Mouse (Mus musculus): ENCODE results near the gene Arhgap27.
"Not testable (repeated sequence)": the region's sequence is repeated elsewhere in the genome, so short reads cannot be mapped to it uniquely, and the experiment has no call there.

The Arhgap27 gene

DNA sequence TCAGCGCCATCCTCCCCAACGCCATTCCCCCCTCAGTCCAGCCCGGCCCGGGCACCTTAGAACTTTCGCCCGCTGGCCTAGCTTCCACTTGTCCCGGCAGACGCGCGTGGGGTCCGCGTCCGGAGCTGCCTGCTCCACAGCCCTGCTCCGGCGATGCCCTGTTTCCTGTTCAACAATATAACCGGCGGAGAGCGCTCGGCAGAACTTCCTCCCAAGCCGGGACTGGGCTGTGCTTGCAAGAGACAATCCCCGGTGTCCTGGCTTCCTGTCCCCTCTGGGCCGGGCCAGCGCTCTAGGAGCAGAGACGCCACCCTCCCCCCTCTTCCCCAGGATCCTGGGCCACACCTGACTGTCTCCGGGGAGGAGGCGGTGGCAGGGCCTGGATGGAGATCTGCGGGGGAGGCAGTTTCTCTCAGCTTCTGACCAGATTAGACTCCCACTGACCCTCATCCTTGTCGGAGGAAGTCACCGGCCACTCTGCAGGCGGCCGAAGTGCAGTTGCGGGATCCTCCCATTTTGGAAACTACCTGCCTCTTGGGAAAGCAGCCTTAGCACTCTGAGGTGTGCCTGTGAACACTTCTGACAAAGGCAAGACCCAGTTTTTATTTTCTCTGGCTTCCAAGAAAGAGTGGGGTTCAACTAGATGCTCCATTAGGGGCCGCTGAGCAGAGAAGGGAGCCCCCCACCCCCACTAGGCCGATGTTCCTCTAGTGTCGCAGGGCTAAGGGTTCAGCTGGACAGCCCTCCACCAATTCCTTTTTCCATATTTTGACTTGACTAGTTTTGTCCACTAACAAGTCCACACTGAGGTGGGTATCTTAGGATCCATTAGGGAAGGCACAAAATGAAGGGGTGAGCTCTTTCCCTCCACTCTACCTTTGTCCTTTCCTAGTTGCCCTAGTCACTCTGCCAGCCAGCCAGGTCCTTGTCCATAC is at the start of gene Arhgap27:
Arhgap27 (minus strand) TSS at position 479 of the 935 bp plus-strand sequence.
- DNase-seq (ENCODE audit: low spot score in 2 of 2), result peak in 1 of 2 experiments; percentile 38

- DNase-seq (ENCODE audit: low spot score in 2 of 2), result no peak
These were observed 49.5 kb upstream of the Arhgap27 start for GRCm38 (mm10) chr11:103412950-103413423.

GRCm38 (mm10) chr11:103411981-103412949 is 48.8 kb upstream of the Arhgap27 start, which contains the start of gene Plekhm1:
TSS of gene Plekhm1 (minus strand) at chr11:103412687.
- DNase-seq (ENCODE audit: low spot score in 2 of 2), result peak; percentile 82 to 96

- no peak for DNase-seq (ENCODE audit: low spot score in 2 of 2)
These were observed 47.8 kb upstream of the Arhgap27 start for GRCm38 (mm10) chr11:103411301-103411700.

GRCm38 (mm10) chr11:103408880-103409279 is 45.4 kb upstream of the Arhgap27 start:
- no peak for DNase-seq (ENCODE audit: low spot score in 2 of 2)

- not testable (repeated sequence) for DNase-seq (ENCODE audit: low spot score in 2 of 2)
These were observed 43.6 kb upstream of the Arhgap27 start for GRCm38 (mm10) chr11:103407136-103407535.

DNA sequence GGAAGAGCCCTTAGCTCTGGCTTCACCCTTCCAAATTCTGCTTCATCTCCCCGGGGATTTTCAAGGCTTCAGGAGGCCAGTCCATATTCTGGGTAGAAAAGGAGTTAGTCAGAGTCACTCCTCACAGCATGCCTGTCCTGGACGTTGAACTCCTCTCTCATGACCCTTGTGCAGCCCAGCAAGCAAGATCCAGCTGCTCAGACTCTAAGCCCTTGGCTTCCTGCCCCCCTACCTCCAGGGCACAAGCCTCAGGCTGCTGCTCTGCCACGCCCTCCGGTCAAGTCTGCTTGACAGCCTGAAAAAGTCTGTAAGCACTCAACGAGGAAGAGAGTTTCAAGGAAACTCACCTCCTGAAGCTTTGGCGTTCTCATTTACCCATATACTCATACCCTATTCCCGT is 43.1 kb upstream of the Arhgap27 start:
- DNase-seq (ENCODE audit: low spot score in 2 of 2), result no peak

GRCm38 (mm10) chr11:103405814-103406213 is 42.3 kb upstream of the Arhgap27 start:
- DNase-seq (ENCODE audit: low spot score in 2 of 2), result no peak

GRCm38 (mm10) chr11:103404618-103405017 is 41.1 kb upstream of the Arhgap27 start:
- no peak for DNase-seq (ENCODE audit: low spot score in 2 of 2)

- no peak for DNase-seq (ENCODE audit: low spot score in 2 of 2)
These were observed 40.3 kb upstream of the Arhgap27 start for GRCm38 (mm10) chr11:103403776-103404175.

DNA sequence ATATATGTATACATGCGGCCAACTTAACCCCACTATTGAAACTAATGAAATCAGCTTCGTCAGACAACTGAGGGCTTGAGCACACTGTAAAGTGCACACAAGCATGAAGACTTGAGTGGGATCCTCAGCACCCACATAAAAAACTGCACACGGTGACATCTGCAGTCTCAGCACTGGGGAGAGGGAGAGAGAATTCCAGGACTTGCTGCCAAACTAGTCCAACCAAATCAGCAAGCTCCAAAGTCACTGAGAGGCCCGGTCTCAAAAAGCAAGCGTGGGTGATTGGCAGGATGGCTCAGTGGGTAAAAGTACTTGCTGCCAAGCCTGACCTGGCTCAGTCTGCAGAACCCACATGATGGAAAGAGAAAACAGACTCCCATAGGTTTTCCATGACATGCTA is 39.2 kb upstream of the Arhgap27 start:
- DNase-seq (ENCODE audit: low spot score in 2 of 2), result peak in 1 of 2 experiments; percentile 41

DNA sequence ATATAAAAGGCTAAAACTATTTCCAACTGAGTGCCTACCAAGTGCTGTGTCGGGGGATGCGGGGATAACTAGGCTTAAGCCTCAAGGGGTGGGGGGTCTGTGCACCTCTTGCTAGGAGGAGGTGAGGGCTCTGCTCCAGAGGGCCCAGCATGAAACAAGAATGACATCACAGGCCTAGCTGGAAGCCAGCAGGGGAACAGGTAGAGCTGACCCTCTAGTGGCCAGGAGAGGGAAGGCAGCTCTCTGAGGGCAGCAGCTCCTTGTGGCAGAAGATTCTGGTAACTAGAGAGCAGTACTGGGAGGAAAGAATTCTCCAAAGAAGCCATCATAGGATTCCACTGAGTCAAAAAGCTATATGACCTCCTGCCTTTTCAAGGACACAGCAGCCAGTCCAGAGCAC is 38.7 kb upstream of the Arhgap27 start:
- DNase-seq (ENCODE audit: low spot score in 2 of 2), result peak in 1 of 2 experiments; percentile 54

DNA sequence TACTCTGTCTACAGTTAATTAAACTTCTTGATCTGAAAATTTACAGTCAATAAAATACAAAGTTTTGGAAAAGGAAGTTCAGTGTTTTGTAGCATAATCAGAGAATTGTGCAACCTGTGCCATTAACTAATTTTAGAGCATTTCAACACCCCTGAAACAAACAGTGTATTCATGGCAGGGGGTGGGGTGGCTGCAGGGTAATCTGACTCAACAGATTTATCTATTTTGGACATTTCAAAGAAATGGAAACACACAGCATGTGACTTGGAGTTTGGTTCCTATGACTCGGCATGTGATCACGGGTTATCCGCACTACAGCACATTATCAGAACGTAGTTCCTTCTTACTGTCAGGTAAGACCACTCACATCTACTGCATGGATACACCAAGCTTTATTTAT is 36.5 kb upstream of the Arhgap27 start:
- DNase-seq (ENCODE audit: low spot score in 2 of 2), result no peak

DNA sequence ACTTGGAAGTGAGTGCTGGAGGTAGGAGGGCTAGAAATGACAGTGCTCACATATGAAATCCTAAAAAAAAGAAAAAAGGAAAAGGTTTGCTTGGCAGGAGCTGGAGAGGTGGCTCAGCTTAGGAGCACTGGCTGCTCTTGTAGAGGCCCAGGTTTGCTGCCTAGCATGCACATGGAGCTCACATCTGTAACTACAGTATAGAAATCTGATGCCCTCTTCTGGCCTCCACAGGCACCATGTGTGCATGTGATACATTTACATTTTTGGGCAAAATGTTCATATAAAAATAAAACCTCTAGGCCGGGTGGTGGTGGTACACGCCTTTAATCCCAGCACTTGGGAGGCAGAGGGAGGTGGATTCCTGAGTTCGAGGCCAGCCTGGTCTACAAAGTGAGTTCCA is 35.6 kb upstream of the Arhgap27 start:
- DNase-seq (ENCODE audit: low spot score in 2 of 2), result no peak

GRCm38 (mm10) chr11:103396682-103397081 is 33.2 kb upstream of the Arhgap27 start:
- DNase-seq (ENCODE audit: low spot score in 2 of 2), result no peak

DNA sequence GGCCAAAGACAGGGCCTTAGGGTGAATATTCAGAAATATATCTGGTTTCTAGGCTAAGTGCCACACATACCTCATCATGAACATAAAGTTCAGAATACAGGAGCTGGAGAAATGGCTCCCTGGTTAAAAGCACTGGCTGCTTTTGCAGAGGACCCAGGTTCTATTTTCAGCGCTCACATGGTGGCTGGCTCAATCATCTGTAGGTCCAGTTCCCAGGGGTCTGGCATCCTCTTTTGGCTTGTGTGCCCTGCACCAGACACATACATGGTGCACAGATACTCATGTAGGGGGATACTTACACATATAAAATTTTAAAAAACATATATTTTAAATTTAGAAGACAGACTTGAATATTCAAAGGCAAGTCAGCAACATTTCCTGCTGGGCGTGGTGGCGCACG is 32.7 kb upstream of the Arhgap27 start:
- DNase-seq (ENCODE audit: low spot score in 2 of 2), result no peak

DNA sequence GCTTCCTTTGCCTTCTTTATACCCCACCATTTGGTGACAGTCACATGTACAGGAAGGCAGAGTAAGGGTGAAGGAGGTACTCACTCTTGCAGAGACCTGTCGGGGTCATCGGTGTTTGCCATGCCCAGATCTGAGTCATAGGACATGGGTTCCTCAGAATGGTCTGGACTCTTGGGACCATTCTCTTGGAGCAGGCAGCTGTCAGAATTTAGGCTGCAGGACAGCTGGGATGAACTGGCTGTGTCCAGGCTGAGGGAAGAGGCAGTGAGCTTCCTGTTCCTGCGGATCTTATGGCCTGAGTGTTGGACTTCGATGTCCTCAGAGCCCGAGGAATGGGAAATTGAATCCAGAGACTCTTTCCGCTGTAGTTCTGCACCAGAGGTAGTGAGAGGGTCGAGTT is 31.1 kb upstream of the Arhgap27 start:
- no peak for DNase-seq (ENCODE audit: low spot score in 2 of 2)

- no peak for DNase-seq (ENCODE audit: low spot score in 2 of 2)
These were observed 30.5 kb upstream of the Arhgap27 start for GRCm38 (mm10) chr11:103394025-103394424.

- DNase-seq (ENCODE audit: low spot score in 2 of 2), result no peak
These were observed 24.5 kb upstream of the Arhgap27 start for GRCm38 (mm10) chr11:103387870-103388526.

DNA sequence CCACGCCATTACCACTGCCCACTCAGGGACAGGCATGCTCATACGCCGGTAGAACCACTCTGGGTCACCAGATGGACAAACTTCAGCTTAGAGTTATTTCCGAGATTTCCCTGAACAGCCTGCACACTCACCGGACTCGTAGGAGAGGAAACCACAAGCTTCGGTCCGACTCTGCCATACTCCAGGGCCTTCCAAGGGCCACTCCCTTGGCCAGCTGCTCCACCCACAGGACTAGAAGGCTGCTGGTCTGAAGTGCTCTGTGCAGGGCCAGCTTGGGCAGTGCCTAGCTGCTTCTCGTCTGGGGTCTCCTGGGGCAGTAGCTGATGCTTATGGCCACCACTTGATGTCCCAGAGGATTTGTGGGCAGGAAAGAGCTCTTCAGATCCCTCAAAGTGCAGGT is 23.3 kb upstream of the Arhgap27 start:
- no peak for DNase-seq (ENCODE audit: low spot score in 2 of 2)

DNA sequence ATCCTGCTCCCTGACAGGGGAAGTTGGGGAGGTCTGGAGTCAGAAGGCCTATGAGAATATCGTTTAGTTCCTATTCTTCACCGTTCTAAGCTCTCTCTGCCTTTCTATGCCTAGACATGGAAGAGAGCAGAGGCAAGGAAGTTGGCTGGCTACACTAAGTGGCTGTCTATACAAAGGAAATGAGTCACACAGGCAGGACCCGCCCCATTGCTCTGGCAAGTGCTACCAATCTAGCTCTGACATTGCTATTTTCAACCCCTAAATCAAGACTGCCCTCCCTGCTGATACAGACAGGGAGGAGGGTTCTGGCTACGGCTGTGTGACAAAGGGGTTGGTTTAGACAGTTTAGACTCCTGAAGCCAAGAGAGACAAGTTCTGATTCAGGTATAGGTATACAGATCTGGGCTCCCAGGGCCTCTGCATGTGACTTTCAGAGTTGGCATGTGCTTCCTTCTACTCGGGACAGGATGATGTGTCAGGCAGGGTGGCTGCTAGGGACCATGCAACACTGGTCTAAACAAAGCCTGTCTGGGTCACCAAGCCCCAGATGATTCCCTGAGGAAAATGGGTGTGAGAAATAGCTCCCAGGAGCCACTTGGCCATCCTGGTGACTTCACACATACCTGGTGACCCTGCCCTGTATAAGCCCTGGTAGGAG is 18.6 kb upstream of the Arhgap27 start:
- DNase-seq (ENCODE audit: low spot score in 2 of 2), result peak in 1 of 2 experiments; percentile 58
